Comparison of ENCODE assay signal across 1 mouse cellular context in the genomic region with DNA sequence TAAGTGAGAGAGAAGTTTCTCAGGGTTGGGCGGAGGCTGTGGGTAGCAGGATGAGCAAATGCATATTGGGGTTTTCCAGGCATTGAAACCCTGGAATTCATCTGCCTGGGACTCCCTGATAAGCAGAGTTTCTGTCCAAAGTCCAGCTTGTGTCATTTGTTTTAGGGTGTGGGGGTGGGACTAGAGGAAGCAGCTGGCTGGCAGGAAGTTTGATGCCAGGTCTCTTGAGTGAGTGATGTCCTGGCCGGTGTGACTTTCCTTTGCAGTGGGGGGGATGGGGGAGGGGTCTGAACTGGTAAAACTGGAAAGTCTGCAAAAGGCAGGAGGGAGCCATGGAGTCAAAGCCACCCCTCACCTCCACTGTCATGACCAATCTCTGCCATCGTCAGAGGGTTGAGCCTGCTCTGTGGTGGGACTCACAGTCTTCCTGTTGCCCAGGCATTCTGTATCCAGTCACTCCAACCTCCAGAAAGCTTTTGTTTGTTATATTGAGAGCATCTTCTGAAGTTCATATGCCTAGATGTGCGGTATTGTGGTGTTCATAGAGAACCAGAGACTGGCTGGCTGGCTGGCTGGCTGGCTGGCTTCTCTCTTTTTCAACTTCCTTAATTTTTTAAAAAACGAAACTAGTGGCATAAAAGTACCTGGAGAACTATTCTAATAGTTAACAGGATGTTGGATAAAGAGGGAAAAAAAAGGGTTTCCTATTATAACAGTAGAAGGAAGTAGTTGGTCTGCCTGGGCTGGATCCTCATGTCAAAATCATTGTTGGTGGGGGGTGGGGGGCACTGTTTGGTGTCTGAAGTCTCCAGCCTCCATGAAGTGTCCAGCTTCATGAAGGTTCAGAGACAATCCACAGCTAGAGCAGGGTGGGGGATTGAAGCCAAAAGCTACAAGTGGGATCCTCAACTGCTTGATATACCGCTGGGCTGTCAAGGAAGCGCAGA.
TF ChIP-seq lines count a peak whose summit lies in the region.

No protein-coding gene starts in this region.

TF ChIP-seq in MEL, 35 proteins besides CTCF, POLR2A, EP300 and RAD21:
- peak; percentile 53; the same call in 1 of the 2 replicates for TF ChIP-seq SIN3A (IDR thresholded peaks at IDR 0.05; ENCODE audit: low read length)
- no peak for TF ChIP-seq POLR2AphosphoS5 (IDR thresholded peaks at IDR 0.05; ENCODE audit: borderline replicate concordance, low read depth, low read length)
- no peak for TF ChIP-seq USF2 (IDR thresholded peaks at IDR 0.05; ENCODE audit: borderline replicate concordance in 1 of 2, insufficient read depth in 1 of 2, low read depth in 1 of 2, low read length in 2 of 2)
- TF ChIP-seq NELFE (IDR thresholded peaks at IDR 0.05; ENCODE audit: low read depth, low read length) = no peak
- TF ChIP-seq MAZ (IDR thresholded peaks at IDR 0.05; ENCODE audit: low read depth, low read length) = no peak
- TF ChIP-seq GATA1 (IDR thresholded peaks at IDR 0.05; ENCODE audit: low read depth, low read length) = 0 out of 2 replicates have a peak, but pooled peaks have one; percentile 53
- peak; percentile 69; the same call in 1 of the 2 replicates for TF ChIP-seq TCF12 (IDR thresholded peaks at IDR 0.05; ENCODE audit: low read depth, low read length)
- TF ChIP-seq ETS1 (IDR thresholded peaks at IDR 0.05; ENCODE audit: low read depth, low read length) = peak; percentile 92
- peak; percentile 84 for TF ChIP-seq TAL1 (IDR thresholded peaks at IDR 0.05; ENCODE audit: low read length)
